Mouse (Mus musculus) hindbrain, embryonic 12.5 days (tissue): ENCODE measurements around the gene Atp13a3. TPM values are rescaled to one million over a fixed set of nuclear protein-coding genes. Genes with fewer than 3 reads are reported as not detected.
A peak's percentile ranks its signal among the peaks of the same experiment; 100 is the strongest.

Experiments used
- ATAC-seq: fragments of 200-750 bp; cut with Nextera tagmentation; 2 replicates; pipeline ENCODE4 v1.8.0; 2017; ENCODE audit warnings: moderate TSS enrichment; ENCODE audit not compliant: low FRiP score
- H3K27ac ChIP-seq: fragments of 300-500 bp; sonication (generic); 2 replicates; pipeline ENCODE4 v1.5.1; 2016; ENCODE audit warnings: mild to moderate bottlenecking
- H3K27me3 ChIP-seq: fragments of 300-500 bp; sonication (generic); 2 replicates; pipeline ENCODE4 v1.6.1; 2016; ENCODE audit warnings: mild to moderate bottlenecking
- H3K36me3 ChIP-seq: fragments of 300-500 bp; sonication (generic); 2 replicates; pipeline ENCODE4 v1.6.1; 2016; ENCODE audit warnings: mild to moderate bottlenecking
- H3K4me1 ChIP-seq: fragments of 300-500 bp; sonication (generic); 2 replicates; pipeline ENCODE4 v1.6.1; 2016
- H3K4me2 ChIP-seq: fragments of 300-500 bp; sonication (generic); replicated peaks from 2 replicates; pipeline ENCODE4 v1.6.1; 2016; ENCODE audit warnings: mild to moderate bottlenecking
- H3K4me3 ChIP-seq: fragments of 300-500 bp; sonication (generic); 2 replicates; pipeline ENCODE4 v1.5.1; 2016; ENCODE audit warnings: mild to moderate bottlenecking
- H3K9ac ChIP-seq: fragments of 300-500 bp; sonication (generic); 2 replicates; pipeline ENCODE4 v1.6.1; 2016; ENCODE audit warnings: mild to moderate bottlenecking, moderate library complexity
- H3K9me3 ChIP-seq: fragments of 300-500 bp; sonication (generic); replicated peaks from 2 replicates; pipeline ENCODE4 v1.6.1; 2016; ENCODE audit warnings: mild to moderate bottlenecking
- WGBS: fragments of 180-500 bp; shearing (Covaris S2); methylation state at CpG from one replicate; pipeline ENCODE4 v1.1.7; 2016; 5-methylcytosine and 5-hydroxymethylcytosine counted together
- polyA plus RNA-seq: library from polyadenylated mRNA; unstranded; fragments of >200 nt; fragmentation: Nextera tagmentation; extraction: Ambion mirVana; gene quantifications from 2 replicates; pipeline ENCODE4 v1.2.1, GENCODE M21; 2016

Atp13a3 gene
- polyA plus RNA-seq, 1 experiment from 2014 or later = 14.6 TPM

DNA sequence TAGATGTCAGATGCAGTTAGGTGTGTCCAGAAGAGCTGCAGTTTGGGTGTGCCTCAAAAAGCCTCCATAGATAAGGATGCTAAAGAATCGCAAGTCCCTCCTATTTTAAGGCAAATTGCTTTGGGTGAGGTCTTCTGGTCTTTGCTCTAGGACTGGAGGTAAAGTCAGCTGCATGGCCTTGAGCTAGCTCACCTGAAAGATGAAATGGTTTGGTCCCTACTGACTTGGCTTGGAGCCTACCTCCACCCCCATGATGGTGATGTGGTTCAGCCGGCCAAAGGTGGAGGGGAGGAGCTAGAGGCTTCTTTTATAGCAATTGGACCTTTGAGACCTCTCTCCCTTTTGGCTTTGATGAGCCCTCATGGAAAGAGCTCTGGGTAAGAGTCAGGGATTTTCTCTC, 1.7 kb upstream of the Atp13a3 start:
- H3K36me3 ChIP-seq = no peaks in the 10 kb centered on the region
- no peak overlapping the region for H3K4me2 ChIP-seq
- H3K9ac ChIP-seq = no peak overlapping the region
- no peak overlapping the region for H3K4me3 ChIP-seq
- WGBS = 79% methylated on average over 2 of the region's 2 CpGs
- ATAC-seq = no peak
- H3K4me1 ChIP-seq = no peaks in the 10 kb centered on the region
- no peaks in the 10 kb centered on the region for H3K27me3 ChIP-seq
- no peaks in the 10 kb centered on the region for H3K9me3 ChIP-seq
- no peak overlapping the region for H3K27ac ChIP-seq

DNA sequence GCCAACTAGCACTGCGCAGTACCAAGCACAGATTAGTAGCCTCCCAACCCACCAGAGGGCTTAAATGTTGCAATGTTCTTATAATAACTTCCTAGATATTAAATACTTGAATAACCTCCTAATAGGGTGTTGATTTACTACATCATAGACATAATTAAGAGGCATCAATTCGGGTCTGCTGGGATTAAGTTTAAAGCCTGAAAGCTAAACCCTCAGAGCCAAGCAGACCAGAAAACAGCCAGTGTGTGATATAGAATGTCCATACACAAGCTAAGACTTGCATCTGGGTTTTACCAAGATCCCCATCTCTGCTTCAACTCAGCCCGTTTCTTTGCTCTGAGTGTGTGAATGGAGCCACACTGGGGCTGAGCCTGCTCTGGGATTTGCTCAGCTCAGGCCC, 2.2 kb downstream of the Atp13a3 start:
- Histone ChIP-seq H3K9me3 (no peaks in the 10 kb centered on the region), H3K27ac (no peak overlapping the region), H3K36me3 (no peaks in the 10 kb centered on the region), H3K4me3 (no peak overlapping the region), H3K27me3 (no peaks in the 10 kb centered on the region), H3K4me2 (no peak overlapping the region), H3K9ac (no peak overlapping the region), H3K4me1 (no peaks in the 10 kb centered on the region)
- 79% methylated on average over 3 of the region's 3 CpGs for WGBS
- ATAC-seq = no peak

DNA sequence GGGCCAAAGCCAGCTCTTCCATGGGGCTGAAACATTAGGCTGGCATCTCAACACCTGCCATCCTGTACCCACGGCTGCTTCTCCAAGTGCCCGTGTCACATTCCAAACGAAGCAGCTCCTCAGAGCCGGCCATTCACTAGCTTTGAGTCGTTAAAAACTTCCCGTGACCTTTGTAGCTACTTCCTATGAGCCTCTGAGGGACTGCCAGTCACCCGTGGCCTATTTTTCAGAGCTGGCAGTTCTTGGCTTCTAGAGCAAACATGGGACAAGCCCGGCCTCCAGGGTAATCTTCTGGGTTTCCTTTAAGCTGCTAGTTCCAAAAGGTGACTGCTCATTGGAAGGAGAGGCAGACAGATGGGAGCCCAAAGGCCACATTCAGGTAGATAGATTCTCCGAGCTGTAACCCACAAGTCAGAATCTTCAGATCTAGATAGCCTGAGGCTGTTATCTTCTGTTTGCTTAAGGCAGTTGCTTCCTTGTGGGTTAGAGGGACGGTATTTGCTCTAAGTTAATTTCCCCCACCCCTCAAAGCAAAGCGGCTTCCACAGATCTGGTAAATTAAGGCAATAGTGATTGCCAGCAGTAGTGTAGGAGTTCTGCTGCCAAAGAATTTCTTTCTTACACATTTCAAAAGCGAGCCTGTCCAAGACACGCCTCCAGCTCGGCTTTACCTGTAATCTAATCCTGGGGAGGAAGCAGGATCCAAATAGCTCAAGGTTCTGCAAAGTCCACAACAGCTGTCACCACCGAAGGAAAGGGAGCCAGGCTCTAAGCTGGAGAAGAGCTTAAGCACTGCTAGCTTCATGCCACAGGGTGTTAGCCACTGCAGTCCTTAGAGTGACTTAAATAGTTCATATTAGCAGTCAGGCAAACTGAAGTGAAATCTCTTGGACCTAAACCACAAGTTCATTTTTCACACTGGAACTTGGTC, 8.4 kb downstream of the Atp13a3 start:
- H3K4me1 ChIP-seq = no peaks in the 10 kb centered on the region
- no peak overlapping the region for H3K4me2 ChIP-seq
- WGBS = 52% methylated on average over 15 of the region's 15 CpGs
- H3K4me3 ChIP-seq = no peak overlapping the region
- H3K27me3 ChIP-seq = no peaks in the 10 kb centered on the region
- no peak for ATAC-seq
- no peak overlapping the region for H3K27ac ChIP-seq
- no peak overlapping the region for H3K9ac ChIP-seq
- no peaks in the 10 kb centered on the region for H3K36me3 ChIP-seq
- H3K9me3 ChIP-seq = no peaks in the 10 kb centered on the region

DNA sequence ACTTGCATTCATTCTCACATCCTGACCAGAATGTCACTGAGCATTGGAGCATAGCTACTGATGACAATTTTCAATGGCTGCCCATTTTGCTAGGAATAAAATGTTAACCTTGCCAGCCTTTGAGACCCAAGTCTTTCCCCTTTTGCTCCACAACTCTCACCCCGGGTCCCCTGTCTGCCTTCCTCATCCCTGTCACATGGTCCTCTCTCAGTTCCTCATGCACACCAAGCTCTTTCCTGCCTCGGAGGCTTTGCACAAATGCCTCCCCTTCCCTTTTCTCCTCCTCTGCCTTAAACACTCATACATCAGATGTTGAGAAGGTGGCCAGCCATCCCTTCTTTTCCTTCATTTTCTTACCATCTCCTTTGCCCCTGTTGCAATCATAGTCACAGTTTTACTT, 10.6 kb downstream of the Atp13a3 start:
- Histone ChIP-seq H3K9me3 (no peaks in the 10 kb centered on the region), H3K4me3 (no peak overlapping the region), H3K4me2 (no peak overlapping the region), H3K4me1 (no peaks in the 10 kb centered on the region), H3K36me3 (no peaks in the 10 kb centered on the region), H3K27me3 (no peaks in the 10 kb centered on the region), H3K27ac (no peak overlapping the region), H3K9ac (no peak overlapping the region)
- ATAC-seq = no peak
- 96% methylated on average over 2 of the region's 2 CpGs for WGBS

DNA sequence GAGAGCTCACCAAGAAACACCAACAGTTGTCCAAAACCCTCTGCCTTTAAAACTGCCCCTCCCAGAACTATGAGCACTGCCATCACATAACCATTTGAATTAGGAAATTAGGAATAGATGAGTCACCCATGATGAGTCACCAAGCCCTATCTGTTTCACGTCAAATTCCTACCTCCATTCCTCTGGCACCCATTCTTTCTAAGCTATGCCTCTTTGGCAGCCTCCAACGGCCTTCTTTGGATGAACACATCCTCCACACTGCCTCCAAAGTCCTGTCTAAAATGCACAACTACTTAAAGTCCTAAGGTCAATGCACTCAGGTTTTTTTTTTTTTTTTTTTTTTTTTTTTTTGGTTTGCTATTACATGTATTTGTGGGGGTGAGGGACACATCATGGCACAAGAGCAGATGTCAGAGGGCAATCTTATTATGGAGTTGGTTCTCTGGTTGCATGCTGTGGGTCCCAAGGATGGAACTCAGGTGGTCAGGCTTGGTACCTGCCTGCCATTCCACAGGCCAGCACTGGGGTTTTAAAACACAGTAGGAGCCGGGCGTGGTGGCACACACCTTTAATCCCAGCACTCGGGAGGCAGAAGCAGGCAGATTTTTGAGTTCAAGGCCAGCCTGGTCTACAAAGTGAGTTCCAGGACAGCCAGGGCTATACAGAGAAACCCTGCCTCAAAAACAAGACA, 15.0 kb downstream of the Atp13a3 start:
- Histone ChIP-seq H3K4me1 (peaks cover 20% of the 10 kb centered on the region), H3K4me2 (no peak overlapping the region), H3K4me3 (no peak overlapping the region), H3K27ac (no peak overlapping the region), H3K36me3 (no peaks in the 10 kb centered on the region), H3K9me3 (no peaks in the 10 kb centered on the region), H3K9ac (no peak overlapping the region), H3K27me3 (no peaks in the 10 kb centered on the region)
- 89% methylated on average over 5 of the region's 5 CpGs for WGBS
- no peak for ATAC-seq

DNA sequence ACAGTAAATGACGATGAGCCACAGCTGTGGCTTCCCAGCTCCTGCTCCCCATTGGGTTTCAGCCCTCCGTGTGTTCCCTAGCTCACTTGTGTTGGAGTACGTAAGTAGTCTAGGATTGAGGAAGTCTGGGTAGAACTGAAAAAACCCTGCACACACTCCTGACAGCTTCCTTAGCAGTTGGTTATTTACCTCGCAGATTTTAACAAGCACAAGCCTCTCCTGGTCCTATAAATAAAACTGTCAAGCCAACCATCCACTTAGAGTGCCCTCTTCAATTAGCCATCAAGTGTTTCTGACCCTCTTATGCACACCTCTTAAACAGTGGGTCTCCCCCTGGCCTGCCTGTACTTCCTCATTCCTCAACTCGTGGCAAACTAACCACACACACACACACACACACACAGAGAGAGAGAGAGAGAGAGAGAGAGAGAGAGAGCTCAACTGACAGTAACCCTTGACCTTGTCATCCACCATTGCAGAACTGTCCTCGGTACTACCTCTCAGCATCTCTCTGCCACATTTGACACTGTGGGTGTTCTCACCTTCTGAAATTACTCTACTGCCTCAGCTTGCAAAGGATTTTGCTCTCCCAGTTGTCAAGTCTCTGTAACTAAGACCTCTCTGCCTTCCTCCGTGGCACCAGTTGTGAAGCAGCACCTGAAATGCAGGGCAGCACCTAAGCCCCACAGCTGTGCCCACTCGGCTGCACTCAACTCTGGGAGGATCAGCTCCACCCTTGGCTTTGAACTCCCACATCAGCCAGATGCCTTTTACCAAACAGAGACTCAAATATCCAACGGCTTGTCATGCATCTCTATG, 15.7 kb downstream of the Atp13a3 start:
- Histone ChIP-seq H3K9me3 (no peaks in the 10 kb centered on the region), H3K4me3 (0 out of 2 replicates have a peak overlapping the region, but pooled peaks have one; percentile 94), H3K27me3 (no peaks in the 10 kb centered on the region), H3K27ac (no peak overlapping the region), H3K4me2 (peak overlapping the region; percentile 95), H3K36me3 (no peaks in the 10 kb centered on the region), H3K4me1 (peaks cover 20% of the 10 kb centered on the region), H3K9ac (no peak overlapping the region)
- no peak for ATAC-seq
- 77% methylated on average over 9 of the region's 9 CpGs for WGBS

DNA sequence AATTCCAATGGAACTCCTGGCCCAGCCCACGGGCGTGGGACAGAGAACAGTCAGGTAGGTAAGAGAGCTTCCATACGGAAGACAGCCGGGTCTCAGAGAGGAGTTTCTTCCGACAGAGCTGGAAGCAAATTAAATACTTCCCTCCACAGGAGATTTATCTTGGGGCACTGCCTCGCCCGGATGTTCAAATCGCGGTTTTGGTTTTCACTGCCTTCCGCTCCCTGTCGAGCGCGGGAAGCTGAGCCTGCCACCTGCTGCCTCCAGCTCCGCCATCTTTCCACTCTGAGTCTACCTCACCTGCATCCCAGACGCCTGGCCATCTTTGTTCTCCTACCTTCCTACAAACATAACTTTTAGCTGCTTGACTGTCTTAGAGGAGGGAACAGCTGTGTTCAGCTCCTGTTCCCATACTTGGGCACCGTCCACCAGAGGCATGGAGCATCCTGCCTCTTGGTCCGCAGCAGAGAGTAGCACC, 16.5 kb downstream of the Atp13a3 start:
- H3K9ac ChIP-seq = peak overlapping the region; percentile 96
- H3K27me3 ChIP-seq = no peaks in the 10 kb centered on the region
- H3K36me3 ChIP-seq = no peaks in the 10 kb centered on the region
- H3K4me2 ChIP-seq = peak overlapping the region; percentile 95
- peak overlapping the region; percentile 57 for H3K27ac ChIP-seq
- H3K9me3 ChIP-seq = no peaks in the 10 kb centered on the region
- peak overlapping the region; percentile 94 for H3K4me3 ChIP-seq
- peaks cover 20% of the 10 kb centered on the region for H3K4me1 ChIP-seq
- peak; percentile 7; the same call in 1 of the 2 replicates for ATAC-seq
- WGBS = 7% methylated on average over 17 of the region's 17 CpGs

DNA sequence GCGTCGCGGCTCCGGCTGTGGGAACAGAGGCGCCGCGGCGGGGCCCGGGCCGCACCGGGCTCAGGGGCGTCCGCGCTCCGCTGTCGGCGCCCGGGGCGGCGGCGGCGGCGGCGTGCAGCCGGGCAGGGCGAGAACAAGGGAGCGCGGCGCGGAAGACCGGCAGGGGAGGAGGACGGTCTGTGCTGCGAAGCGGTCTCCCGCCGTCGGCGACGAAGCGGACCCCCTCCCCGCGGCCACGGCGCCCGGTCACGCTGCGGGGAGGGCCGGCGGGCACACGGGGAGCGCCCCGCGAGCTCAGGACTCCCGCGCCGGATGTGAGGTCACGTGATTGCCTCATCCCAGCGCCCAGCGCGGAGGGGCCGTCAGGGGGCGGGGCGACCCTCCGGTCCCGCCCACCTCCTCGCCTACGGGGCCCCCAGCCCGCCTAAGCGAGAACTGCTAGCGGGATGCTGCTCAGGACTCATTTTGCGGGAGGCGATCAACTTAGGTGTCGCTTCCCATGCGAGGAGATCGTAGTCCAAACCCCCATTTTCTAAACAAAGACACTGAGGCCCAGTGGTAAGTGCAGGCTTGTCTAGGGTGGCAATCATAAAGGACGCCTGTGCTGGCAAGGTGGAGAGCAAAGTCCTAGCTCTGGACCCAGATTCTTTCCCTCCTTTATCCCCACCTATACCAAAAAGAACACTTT, 17.1 kb downstream of the Atp13a3 start:
- Histone ChIP-seq H3K27me3 (no peaks in the 10 kb centered on the region), H3K4me2 (peak overlapping the region; percentile 95), H3K9ac (peak overlapping the region; percentile 96), H3K4me3 (peak overlapping the region; percentile 94), H3K27ac (peak overlapping the region; percentile 75), H3K4me1 (peaks cover 20% of the 10 kb centered on the region), H3K9me3 (no peaks in the 10 kb centered on the region), H3K36me3 (no peaks in the 10 kb centered on the region)
- under 1% methylated on average over 75 of the region's 76 CpGs for WGBS
- peak; percentile 93 for ATAC-seq

DNA sequence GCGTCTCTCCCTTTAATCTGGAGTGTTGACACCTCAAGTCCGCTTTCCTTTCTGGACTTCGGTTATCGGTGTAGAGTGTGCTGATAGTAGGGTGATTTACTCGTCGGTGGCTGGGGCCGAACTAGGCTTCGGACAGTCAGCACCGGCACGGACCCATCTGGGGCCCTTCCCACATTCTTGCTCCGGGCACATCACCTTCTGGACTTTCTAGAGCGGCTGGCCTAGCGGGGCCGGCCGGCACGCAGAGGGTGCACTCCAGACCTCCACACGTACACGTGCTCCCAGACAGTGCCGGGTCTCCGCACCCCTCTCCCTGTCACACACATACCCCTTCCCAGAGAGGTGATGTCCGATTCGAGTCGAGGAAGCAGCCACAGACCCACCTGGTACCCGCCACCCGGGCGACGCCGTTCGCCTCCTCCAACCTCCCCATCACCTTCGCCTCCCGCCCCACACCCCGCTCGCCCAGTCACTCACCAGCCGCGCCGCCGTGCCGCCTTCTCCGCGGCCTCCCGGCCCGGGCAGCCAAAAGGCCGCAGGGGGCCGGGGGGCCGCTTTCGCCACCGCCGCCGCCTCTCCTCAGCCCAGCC, 17.8 kb downstream of the Atp13a3 start:
- ATAC-seq = peak; percentile 76

DNA sequence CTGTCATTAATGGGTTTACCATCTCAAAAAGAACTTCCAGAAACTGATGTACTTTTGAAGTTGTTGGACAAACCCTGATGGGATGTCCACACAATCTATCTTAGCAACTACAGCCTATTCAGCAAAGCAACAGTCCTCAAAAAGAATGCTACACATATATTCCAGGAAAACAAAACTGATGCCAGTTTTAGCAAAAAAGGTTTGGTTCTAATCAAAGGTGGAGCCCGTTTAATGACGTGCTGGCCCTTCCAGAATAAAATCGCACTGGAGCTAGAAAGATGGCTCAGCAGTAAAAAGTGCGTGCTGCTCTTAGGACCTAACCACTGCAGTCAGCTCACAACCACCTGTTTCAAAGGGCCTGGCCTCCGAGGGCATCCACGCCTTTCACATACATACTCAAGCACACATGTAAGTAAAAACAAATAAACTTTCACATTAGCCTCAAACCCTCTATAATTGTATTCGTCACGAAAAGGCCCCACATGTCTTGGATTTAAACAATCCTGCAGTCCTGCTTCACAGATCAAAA, 18.8 kb downstream of the Atp13a3 start:
- Histone ChIP-seq H3K9ac (0 out of 2 replicates have a peak overlapping the region, but pooled peaks have one; percentile 96), H3K4me3 (0 out of 2 replicates have a peak overlapping the region, but pooled peaks have one; percentile 94), H3K4me2 (peak overlapping the region; percentile 95), H3K27me3 (no peaks in the 10 kb centered on the region), H3K9me3 (no peaks in the 10 kb centered on the region), H3K27ac (no peak overlapping the region), H3K36me3 (no peaks in the 10 kb centered on the region), H3K4me1 (peaks cover 20% of the 10 kb centered on the region)
- WGBS = 76% methylated on average over 8 of the region's 8 CpGs
- ATAC-seq = no peak

More for the DNA sequence above, 17.8 kb downstream of the Atp13a3 start:
- Histone ChIP-seq H3K27me3 (no peaks in the 10 kb centered on the region), H3K4me1 (peaks cover 20% of the 10 kb centered on the region), H3K36me3 (no peaks in the 10 kb centered on the region), H3K27ac (peak overlapping the region; percentile 75), H3K4me2 (peak overlapping the region; percentile 95), H3K9me3 (no peaks in the 10 kb centered on the region), H3K4me3 (peak overlapping the region; percentile 94), H3K9ac (peak overlapping the region; percentile 96)
- WGBS = under 1% methylated on average over 47 of the region's 49 CpGs

DNA sequence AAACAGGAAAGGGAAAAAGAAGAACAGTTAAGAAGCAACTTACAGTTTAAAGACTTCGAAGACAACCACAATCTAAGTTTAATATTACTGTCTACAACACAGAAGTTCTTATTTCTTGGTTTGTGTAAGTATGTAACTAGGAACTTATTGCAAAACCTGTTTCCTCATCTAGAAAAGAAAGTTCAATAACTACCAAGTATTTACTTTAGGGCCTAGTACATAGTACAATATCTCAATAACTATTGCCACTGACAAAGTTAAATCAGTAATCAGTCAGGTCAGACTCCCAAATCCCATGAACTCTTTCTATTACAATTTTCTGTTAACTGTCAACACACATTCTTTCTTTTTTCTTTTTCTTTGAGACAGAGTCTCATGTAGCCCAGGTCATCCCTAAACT, 20.2 kb downstream of the Atp13a3 start:
- WGBS = 95% methylated on average over 1 of the region's 1 CpGs
- Histone ChIP-seq H3K9ac (no peak overlapping the region), H3K4me1 (peaks cover 20% of the 10 kb centered on the region), H3K36me3 (no peaks in the 10 kb centered on the region), H3K9me3 (no peaks in the 10 kb centered on the region), H3K27ac (no peak overlapping the region), H3K4me2 (no peak overlapping the region), H3K27me3 (no peaks in the 10 kb centered on the region), H3K4me3 (no peak overlapping the region)
- no peak for ATAC-seq
